Mouse (Mus musculus) embryonic facial prominence, embryonic 11.5 days (tissue): ENCODE measurements at regions not wholly inside any gene's neighbourhood (a gene's known extent, or its start where the extent isn't known, plus 50 kb on each side); places are given as distances from the start of the nearest gene placed in this dataset.

Experiments used
- ATAC-seq: fragments of 200-750 bp; cut with Nextera tagmentation; replicated peaks from 2 replicates; pipeline ENCODE4 v1.8.0; 2017; ENCODE audit warnings: low read depth; ENCODE audit not compliant: insufficient number of reproducible peaks, low FRiP score, low TSS enrichment
- DNase-seq: peaks from one replicate; pipeline ENCODE4 v3.0.0-alpha.2; 2015; ENCODE audit warnings: low spot score
- H3K27ac ChIP-seq: fragments of 300-500 bp; sonication (generic); replicated peaks from 2 replicates; pipeline ENCODE4 v1.5.1; 2014; ENCODE audit warnings: mild to moderate bottlenecking, low read depth, low read length, control low read depth
- H3K27me3 ChIP-seq: fragments of 300-500 bp; sonication (generic); 2 replicates; pipeline ENCODE4 v1.6.1; 2014; ENCODE audit warnings: mild to moderate bottlenecking, low read length, moderate library complexity, mixed read lengths; ENCODE audit not compliant: control insufficient read depth, insufficient read depth
- H3K36me3 ChIP-seq: fragments of 300-500 bp; sonication (generic); replicated peaks from 2 replicates; pipeline ENCODE4 v1.6.1; 2014; ENCODE audit warnings: low read depth, mild to moderate bottlenecking, low read length, moderate library complexity, mixed read lengths; ENCODE audit not compliant: control insufficient read depth, insufficient read depth
- H3K4me1 ChIP-seq: fragments of 300-500 bp; sonication (generic); 2 replicates; pipeline ENCODE4 v1.6.1; 2014; ENCODE audit warnings: low read length, mixed read lengths; ENCODE audit not compliant: control insufficient read depth, insufficient read depth
- H3K4me2 ChIP-seq: fragments of 300-500 bp; sonication (generic); 2 replicates; pipeline ENCODE4 v1.6.1; 2014; ENCODE audit warnings: low read depth, mild to moderate bottlenecking, control low read depth, low read length, moderate library complexity
- H3K4me3 ChIP-seq: fragments of 300-500 bp; sonication (generic); 2 replicates; pipeline ENCODE4 v1.5.1; 2014; ENCODE audit warnings: low read depth, low read length, control low read depth
- H3K9ac ChIP-seq: fragments of 300-500 bp; sonication (generic); replicated peaks from 2 replicates; pipeline ENCODE4 v1.6.1; 2014; ENCODE audit warnings: mild to moderate bottlenecking, control low read depth, low read length
- H3K9me3 ChIP-seq: fragments of 300-500 bp; sonication (generic); replicated peaks from 2 replicates; pipeline ENCODE4 v1.6.1; 2016; ENCODE audit warnings: mild to moderate bottlenecking, low read length, inconsistent platforms, mixed read lengths; ENCODE audit not compliant: control insufficient read depth
- WGBS: fragments of 180-500 bp; shearing (Covaris S2); extraction: QIAGEN DNeasy Blood & Tissue Kit; methylation state at CpG from one replicate; pipeline ENCODE4 v1.1.7; 2014; 5-methylcytosine and 5-hydroxymethylcytosine counted together

DNA sequence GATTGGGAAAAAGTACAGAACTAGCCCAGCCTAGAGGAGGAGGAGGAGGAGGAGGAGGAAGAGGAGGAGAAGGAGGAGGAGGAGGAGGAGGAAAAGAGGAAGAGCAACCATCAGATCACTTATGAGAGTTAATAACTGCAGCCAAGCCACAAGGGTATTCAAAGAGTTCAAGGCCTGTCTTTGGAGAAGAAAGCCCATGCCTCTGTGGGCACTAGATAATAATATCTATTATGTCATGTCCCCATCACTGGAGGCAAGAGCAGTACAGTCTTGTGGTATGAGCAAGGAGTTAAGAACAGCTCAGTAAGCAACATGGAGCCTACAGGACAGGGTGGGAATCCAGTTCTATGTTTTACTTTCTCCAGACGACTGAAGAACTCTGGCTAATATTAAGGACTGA lies 230.5 kb downstream of the Qdpr start:
- Histone ChIP-seq H3K4me3 (no peak overlapping the region), H3K4me1 (no peaks in the 10 kb centered on the region), H3K27ac (no peak overlapping the region), H3K9ac (no peak overlapping the region), H3K4me2 (no peak overlapping the region), H3K9me3 (no peaks in the 10 kb centered on the region), H3K36me3 (no peaks in the 10 kb centered on the region), H3K27me3 (no peaks in the 10 kb centered on the region)
- DNase-seq (no peak), ATAC-seq (no peak)
- 56% methylated on average over 1 of the region's 1 CpGs for WGBS

DNA sequence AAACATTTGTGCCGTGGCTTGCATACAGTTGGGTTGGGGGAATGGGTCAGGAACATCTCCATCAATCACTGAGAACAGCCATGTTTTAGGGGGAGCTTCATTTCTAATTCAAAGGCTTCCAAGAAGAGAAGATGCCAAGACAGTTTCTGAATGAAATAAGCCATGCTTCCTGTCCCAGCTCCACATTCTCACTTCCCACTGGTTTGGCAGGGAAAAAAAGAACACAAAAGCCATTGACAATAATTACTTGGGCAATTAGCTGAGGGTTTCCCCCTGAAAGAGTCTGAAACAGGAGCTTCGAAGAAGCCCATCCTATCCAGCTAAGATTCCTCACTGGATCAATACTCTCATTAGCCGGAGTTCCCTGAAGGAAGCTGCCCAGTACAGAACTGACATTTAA lies 230.9 kb downstream of the Qdpr start:
- Histone ChIP-seq H3K36me3 (no peaks in the 10 kb centered on the region), H3K9me3 (no peaks in the 10 kb centered on the region), H3K9ac (no peak overlapping the region), H3K27ac (no peak overlapping the region), H3K4me2 (no peak overlapping the region), H3K4me3 (no peak overlapping the region), H3K4me1 (no peaks in the 10 kb centered on the region), H3K27me3 (no peaks in the 10 kb centered on the region)
- 40% methylated on average over 3 of the region's 3 CpGs for WGBS
- ATAC-seq (no peak), DNase-seq (no peak)

DNA sequence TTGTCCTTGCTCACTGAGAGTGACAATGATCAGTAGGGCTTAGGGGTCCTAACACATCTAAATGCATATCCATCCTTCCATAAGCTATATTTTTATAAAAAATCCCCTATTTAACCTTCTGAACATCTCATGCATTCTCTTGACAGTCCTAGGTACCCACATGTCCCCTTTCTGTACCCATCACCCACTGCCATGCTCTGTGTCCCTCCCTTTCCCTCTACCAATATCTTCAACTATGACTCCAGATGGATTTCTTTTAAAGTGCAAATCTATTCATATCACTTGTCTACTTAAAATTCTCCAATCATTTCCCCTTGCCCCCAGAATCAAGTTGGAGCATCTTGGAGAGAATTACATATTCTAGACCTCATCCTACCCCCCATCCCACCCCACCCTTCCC lies 235.6 kb downstream of the Qdpr start:
- no peaks in the 10 kb centered on the region for H3K4me1 ChIP-seq
- H3K9ac ChIP-seq = no peak overlapping the region
- no peak overlapping the region for H3K4me2 ChIP-seq
- no peak overlapping the region for H3K4me3 ChIP-seq
- no peaks in the 10 kb centered on the region for H3K9me3 ChIP-seq
- H3K27ac ChIP-seq = no peak overlapping the region
- no peak for ATAC-seq
- no peaks in the 10 kb centered on the region for H3K27me3 ChIP-seq
- H3K36me3 ChIP-seq = no peaks in the 10 kb centered on the region
- no peak for DNase-seq

DNA sequence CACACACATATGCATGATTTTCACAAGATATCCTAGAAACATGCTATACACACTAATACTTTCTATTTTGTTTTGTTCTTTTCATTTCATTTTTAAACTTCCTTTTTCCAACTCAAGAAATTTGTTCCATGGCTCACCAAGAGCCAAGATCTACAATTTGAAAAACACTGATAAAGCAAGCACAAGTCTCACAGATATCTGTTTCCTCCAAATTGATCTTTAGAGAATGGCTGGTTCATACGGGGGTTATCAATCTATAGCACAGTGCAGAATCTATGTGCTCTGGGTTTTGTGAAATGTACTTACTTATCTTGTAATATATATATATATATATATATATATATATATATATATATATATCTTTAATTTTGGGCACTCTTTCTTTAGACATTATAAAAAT lies 251.6 kb downstream of the Qdpr start:
- no peaks in the 10 kb centered on the region for H3K9me3 ChIP-seq
- ATAC-seq (no peak), DNase-seq (no peak)
- no peak overlapping the region for H3K9ac ChIP-seq
- H3K4me2 ChIP-seq = no peak overlapping the region
- H3K4me1 ChIP-seq = no peaks in the 10 kb centered on the region
- H3K4me3 ChIP-seq = no peak overlapping the region
- 92% methylated on average over 1 of the region's 1 CpGs for WGBS
- no peaks in the 10 kb centered on the region for H3K27me3 ChIP-seq
- H3K36me3 ChIP-seq = no peaks in the 10 kb centered on the region
- H3K27ac ChIP-seq = no peak overlapping the region

DNA sequence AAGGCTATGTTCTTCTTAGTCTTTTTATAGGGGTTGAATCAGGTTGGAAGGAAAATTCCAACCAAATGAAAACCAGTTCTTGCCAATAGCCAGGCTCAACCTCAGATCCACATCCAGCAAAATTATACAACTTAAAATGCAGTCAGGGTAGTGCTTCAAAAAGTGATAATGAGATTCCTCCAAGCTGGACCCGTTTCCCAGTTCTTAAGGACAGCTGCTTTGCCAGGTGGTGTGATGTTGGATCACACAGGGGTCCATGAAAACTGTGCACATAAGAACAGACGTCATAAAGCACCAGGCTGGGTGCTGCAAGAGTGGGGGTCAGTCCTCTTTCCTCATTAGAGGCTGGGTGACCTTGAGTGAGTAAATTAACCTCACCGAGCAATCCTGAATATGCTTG lies 253.9 kb downstream of the Qdpr start:
- no peaks in the 10 kb centered on the region for H3K36me3 ChIP-seq
- H3K4me2 ChIP-seq = no peak overlapping the region
- WGBS = 57% methylated on average over 3 of the region's 3 CpGs
- no peak overlapping the region for H3K9ac ChIP-seq
- ATAC-seq (no peak), DNase-seq (no peak)
- no peaks in the 10 kb centered on the region for H3K4me1 ChIP-seq
- no peaks in the 10 kb centered on the region for H3K9me3 ChIP-seq
- H3K27me3 ChIP-seq = no peaks in the 10 kb centered on the region
- no peak overlapping the region for H3K4me3 ChIP-seq
- H3K27ac ChIP-seq = no peak overlapping the region

DNA sequence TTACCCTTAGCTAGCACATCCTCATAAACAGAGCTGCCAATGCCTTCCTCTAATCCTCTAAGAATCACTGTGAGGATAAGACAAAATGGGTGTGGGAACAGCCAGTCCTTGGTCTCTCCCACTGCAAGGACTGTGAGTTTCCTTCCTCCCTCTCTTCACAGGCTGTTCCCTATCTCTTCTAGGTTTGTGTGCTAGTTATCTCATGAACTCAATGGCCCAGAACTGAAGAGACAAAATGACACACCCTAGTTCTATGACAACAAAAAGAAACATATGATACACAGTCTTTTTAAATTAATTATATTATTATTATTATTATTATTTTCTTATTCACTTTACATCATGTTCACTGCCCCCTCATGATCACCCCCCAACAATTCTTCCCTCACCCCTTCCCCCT lies 257.7 kb downstream of the Qdpr start:
- Histone ChIP-seq H3K4me1 (no peaks in the 10 kb centered on the region), H3K9ac (no peak overlapping the region), H3K4me2 (no peak overlapping the region), H3K36me3 (no peaks in the 10 kb centered on the region), H3K27me3 (no peaks in the 10 kb centered on the region), H3K4me3 (no peak overlapping the region), H3K9me3 (no peaks in the 10 kb centered on the region), H3K27ac (no peak overlapping the region)
- no peak for DNase-seq
- ATAC-seq = no peak

DNA sequence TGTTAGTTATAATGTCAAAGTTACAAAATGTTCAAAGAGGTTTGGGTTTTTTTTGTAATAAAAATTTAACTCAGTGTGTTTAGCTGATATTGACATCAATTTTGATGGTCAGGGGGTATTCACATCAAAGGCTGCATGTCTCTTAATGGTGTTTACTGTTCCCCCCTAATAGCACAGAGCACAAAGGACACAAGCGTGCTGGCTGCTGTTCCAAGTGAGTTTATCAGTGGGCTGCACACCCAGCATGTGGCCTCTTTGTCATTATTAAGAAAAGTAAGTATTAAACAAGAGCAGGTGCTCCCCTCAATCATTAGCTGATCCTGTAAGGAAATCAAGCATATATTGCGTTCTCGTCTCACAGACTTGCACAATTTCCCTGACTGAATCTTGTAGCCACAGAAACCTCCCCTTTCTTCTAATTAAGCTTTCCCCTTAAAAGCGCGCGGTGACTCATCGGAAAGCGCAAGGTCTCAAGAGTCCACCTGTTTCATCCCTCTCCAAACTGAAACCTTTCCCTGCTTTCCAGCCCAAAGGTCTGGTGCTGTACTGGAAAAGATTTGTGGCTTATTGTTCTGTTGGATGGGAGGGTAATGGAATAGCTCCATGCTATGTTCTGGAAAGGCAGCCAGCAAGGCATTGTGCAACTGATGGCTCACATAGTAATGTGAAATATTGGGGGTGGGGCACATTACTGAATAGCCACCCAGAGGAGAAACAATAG lies 276.8 kb downstream of the Qdpr start:
- Histone ChIP-seq H3K9me3 (no peaks in the 10 kb centered on the region), H3K9ac (no peak overlapping the region), H3K4me3 (no peak overlapping the region), H3K27ac (no peak overlapping the region), H3K36me3 (no peaks in the 10 kb centered on the region), H3K4me1 (no peaks in the 10 kb centered on the region), H3K27me3 (no peaks in the 10 kb centered on the region), H3K4me2 (no peak overlapping the region)
- 71% methylated on average over 8 of the region's 8 CpGs for WGBS
- no peak for ATAC-seq
- no peak for DNase-seq

DNA sequence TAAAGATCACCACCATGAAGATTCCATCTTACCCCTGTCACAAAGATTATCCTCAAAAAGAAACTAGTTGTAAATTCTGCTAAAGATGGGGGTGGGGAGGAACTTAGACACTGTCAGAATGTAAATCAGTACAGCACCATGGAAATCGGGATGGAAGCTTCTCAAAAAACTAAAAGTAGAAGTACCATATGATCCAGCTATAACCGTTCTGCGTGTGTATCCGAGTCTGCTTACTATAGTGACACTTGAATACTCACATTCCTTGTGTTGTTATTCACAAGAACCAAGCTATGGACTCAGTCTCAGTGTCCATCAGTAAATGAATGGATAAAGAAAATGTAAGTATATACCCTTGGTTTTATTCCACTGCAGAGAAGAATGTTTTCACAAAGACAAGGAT lies 290.8 kb downstream of the Qdpr start:
- Histone ChIP-seq H3K36me3 (no peaks in the 10 kb centered on the region), H3K27me3 (no peaks in the 10 kb centered on the region), H3K27ac (no peak overlapping the region), H3K4me1 (no peaks in the 10 kb centered on the region), H3K9ac (no peak overlapping the region), H3K4me2 (no peak overlapping the region), H3K4me3 (no peak overlapping the region), H3K9me3 (no peaks in the 10 kb centered on the region)
- 87% methylated on average over 4 of the region's 4 CpGs for whole genome bisulfite sequencing
- DNase-seq (no peak), ATAC-seq (no peak)
